Mouse (Mus musculus) kidney, postnatal 36 days (tissue): ENCODE data around the gene Kif2a.

Source experiments
- DNase-seq, 2 experiments: peaks; one replicate each; pipeline ENCODE4 v3.0.0; 2021 to 2022; ENCODE audit warnings: mixed read lengths in 2 of 2

The Kif2a gene

DNA sequence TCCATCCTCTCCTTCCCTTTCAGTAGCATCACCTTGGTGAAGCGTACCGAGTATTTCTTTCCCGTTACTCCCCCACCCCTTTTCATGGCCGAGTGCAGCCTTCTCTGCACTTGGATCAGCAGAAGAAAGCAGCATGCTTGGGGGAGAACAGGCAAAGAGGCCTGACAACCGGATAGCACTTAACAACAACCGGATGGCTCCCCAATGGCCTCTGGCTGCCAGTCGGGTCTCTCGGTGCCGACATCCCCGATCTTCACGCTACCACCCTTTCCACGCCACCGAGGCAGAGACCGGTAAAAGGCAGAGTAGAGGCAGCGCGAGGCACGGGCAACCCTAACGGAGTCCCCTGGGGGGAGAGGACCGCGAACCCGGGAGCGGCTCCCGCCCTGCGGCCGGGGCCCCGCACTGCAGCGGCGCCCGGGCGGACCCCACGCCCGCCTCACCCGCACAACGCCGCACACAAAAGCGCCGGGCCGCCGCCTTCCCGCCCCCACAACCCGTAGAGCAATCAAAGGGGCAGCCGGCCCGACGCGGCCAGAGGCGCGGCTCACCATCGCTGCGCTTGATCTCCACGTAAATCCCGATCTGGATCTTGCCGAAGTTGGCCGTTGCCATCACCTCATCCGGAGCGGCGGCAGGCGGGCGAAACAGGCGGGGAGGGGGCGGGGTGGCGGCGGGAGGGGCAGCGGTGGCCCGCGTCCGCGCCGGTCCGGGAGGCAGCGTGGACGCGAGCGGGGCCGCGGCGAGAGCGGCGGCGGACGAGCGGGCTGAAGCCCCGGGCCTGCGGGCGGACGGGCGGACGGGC is at the start of gene Kif2a:
Gene Kif2a, minus strand, starts transcription at position 666 of the 805 bp plus-strand sequence.
- peak; percentile 41 to 62 for DNase-seq

DNA sequence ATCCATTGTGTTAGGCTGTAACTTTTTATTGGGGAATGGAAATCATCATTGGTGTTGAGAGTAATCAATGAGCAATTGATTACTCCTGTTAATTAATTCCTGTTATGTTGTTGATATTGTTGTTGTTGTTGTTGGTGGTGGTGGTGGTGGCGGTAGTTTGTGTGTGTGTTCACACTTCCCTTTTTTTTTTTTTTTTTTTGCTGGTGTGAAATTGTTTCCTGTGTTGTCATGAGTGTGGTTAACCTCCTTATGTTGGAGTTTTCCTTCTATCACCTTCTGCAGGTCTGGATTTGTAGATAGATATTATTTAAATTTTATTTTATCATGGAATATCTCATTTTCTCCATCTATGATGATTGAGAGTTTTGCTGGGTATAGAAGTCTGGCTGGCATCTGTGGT is 47.1 kb upstream of the Kif2a start:
- DNase-seq = no peak

GRCm38 (mm10) chr13:107065098-107065855 is 43.4 kb upstream of the Kif2a start:
- DNase-seq = no peak

- no peak for DNase-seq
These were observed 42.3 kb upstream of the Kif2a start for GRCm38 (mm10) chr13:107064263-107064662.

DNA sequence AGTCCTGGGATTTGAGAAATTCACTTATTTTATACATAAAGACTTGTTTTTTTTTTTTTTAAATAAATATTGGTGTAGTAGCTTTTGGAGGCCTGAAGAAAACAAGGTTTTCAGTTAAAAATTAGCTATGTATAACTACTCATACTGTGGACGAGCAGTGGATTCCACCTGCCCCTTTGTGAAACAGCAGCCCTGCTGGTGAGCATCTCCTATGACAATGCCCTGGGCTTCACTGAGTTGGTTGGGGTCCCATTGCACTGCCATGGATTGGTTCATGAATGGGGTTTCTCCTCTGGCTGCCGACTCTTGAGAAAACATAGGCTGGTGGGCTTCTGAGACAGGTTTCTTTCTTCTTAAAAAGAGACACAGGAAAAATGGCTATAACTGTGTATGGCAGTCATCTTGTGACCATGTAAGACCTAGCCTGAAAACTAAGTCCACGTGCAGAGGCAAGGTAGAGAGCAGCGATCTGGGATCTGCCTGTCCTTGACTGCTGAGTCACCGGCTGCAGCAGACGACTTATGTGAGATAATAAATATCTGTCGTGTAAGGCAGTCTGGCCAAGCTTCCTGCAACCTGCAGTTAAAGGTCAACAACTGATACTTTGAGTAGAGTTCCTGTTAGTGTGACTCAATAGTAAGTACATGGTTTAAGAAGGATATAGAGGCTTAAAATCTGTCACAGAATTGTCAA is 41.3 kb upstream of the Kif2a start:
- DNase-seq = no peak

GRCm38 (mm10) chr13:107060098-107060497 is 38.2 kb upstream of the Kif2a start:
- DNase-seq = no peak

GRCm38 (mm10) chr13:107059460-107059859 is 37.5 kb upstream of the Kif2a start:
- DNase-seq = no peak

- peak in 1 of 2 experiments; percentile 32 for DNase-seq
These were observed 34.4 kb upstream of the Kif2a start for GRCm38 (mm10) chr13:107056318-107056717.

- no peak for DNase-seq
These were observed 32.6 kb upstream of the Kif2a start for GRCm38 (mm10) chr13:107054496-107054895.

GRCm38 (mm10) chr13:107051342-107051741 is 29.4 kb upstream of the Kif2a start:
- no peak for DNase-seq

- peak in 1 of 2 experiments; percentile 7 for DNase-seq
These were observed 22.3 kb upstream of the Kif2a start for GRCm38 (mm10) chr13:107044229-107044628.

DNA sequence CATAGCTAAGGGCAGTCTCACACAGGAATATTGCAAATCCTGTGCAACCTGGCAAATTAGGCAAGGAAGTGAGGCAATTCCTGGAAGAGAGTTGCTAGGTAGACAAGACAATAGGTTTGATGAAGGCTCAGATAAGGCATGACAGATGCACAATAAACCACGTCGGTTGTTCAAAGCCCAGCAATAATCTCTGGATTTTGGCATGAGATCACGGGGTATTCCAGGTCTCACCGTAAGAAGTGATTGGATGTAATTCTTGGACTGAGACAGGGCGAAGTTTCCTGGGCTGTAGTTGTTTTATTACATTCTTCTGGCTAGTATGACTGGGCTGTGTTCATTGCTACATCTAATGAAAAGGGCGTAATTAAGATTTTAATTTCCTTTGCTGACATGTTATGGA is 20.6 kb upstream of the Kif2a start:
- peak in 1 of 2 experiments; percentile 4 for DNase-seq

DNA sequence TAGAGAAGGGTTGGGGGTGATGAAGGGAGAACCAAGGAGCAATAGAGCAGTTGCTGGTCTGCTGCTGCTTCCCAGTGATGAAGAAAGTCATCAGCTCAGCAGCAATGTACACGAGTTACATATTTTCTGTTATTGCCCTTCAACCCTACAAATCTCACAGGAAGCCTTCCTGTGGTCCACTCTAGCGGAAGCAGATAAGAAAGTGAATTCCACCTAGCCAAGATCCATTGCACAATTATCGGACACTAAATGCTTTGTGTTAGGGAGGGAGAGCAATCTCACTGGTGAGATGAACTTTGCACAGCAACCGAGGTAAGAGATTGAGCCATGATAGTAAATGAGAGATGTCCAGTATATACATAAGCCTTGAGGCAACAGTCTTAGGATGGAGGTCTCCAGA is 17.6 kb upstream of the Kif2a start:
- no peak for DNase-seq

DNA sequence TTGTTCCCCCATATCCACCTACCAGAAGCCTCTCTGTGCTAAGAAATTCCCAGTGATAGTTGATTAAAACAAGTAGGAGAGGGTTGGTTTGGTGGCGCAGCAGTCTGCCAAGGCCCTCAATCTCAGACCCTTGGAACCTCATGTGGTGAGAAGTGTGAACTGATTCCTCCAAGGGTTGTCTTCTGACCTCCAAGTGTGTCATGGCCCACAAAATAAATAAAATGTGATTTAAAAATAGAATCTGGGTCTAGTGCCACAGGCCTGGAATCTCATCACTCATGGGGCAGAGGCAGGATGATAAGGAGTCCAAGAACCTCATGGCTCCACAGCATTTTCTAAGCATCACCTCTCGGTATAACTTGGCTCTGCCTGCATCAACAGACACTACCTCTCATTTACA is 16.4 kb upstream of the Kif2a start:
- no peak for DNase-seq

GRCm38 (mm10) chr13:107035511-107036113 is 13.7 kb upstream of the Kif2a start:
- DNase-seq = no peak

- no peak for DNase-seq
These were observed 13.2 kb upstream of the Kif2a start for GRCm38 (mm10) chr13:107035078-107035477.

- no peak for DNase-seq
These were observed 12.3 kb upstream of the Kif2a start for GRCm38 (mm10) chr13:107034028-107034920.

GRCm38 (mm10) chr13:107031228-107031627 is 9.3 kb upstream of the Kif2a start:
- DNase-seq = no peak

- no peak for DNase-seq
These were observed 5.3 kb upstream of the Kif2a start for GRCm38 (mm10) chr13:107027218-107027617.

- no peak for DNase-seq
These were observed 3.7 kb upstream of the Kif2a start for GRCm38 (mm10) chr13:107025663-107026062.

GRCm38 (mm10) chr13:107022266-107023171 is 593 bp upstream of the Kif2a start:
- peak; percentile 72 to 90 for DNase-seq
